Mouse (Mus musculus) forebrain, embryonic 12.5 days (tissue): ENCODE results near the gene Tenm4. TPM values are rescaled to one million over a fixed set of nuclear protein-coding genes. Genes with fewer than 3 reads are reported as not detected.

ENCODE experiments used
- ATAC-seq: fragments of 200-750 bp; cut with Nextera tagmentation; 2 replicates; pipeline ENCODE4 v1.8.0; 2017; ENCODE audit warnings: moderate TSS enrichment; ENCODE audit not compliant: low FRiP score
- H3K27ac ChIP-seq: fragments of 300-500 bp; sonication (generic); 2 replicates; pipeline ENCODE4 v1.5.1; 2016; ENCODE audit warnings: mild to moderate bottlenecking
- H3K27me3 ChIP-seq: fragments of 300-500 bp; sonication (generic); 2 replicates; pipeline ENCODE4 v1.6.1; 2016; ENCODE audit warnings: mild to moderate bottlenecking
- H3K36me3 ChIP-seq: fragments of 300-500 bp; sonication (generic); replicated peaks from 2 replicates; pipeline ENCODE4 v1.6.1; 2016; ENCODE audit warnings: mild to moderate bottlenecking
- H3K4me1 ChIP-seq: fragments of 300-500 bp; sonication (generic); 2 replicates; pipeline ENCODE4 v1.6.1; 2016
- H3K4me2 ChIP-seq: fragments of 300-500 bp; sonication (generic); 2 replicates; pipeline ENCODE4 v1.6.1; 2016; ENCODE audit warnings: mild to moderate bottlenecking, moderate library complexity
- H3K4me3 ChIP-seq: fragments of 300-500 bp; sonication (generic); replicated peaks from 2 replicates; pipeline ENCODE4 v1.5.1; 2016; ENCODE audit warnings: mild to moderate bottlenecking
- H3K9ac ChIP-seq: fragments of 300-500 bp; sonication (generic); 2 replicates; pipeline ENCODE4 v1.6.1; 2016; ENCODE audit warnings: mild to moderate bottlenecking
- H3K9me3 ChIP-seq: fragments of 300-500 bp; sonication (generic); 2 replicates; pipeline ENCODE4 v1.6.1; 2016
- WGBS: fragments of 180-500 bp; shearing (Covaris S2); methylation state at CpG from one replicate; pipeline ENCODE4 v1.1.7; 2016; 5-methylcytosine and 5-hydroxymethylcytosine counted together
- polyA plus RNA-seq: library from polyadenylated mRNA; unstranded; fragments of >200 nt; fragmentation: Nextera tagmentation; extraction: Ambion mirVana; gene quantifications from 2 replicates; pipeline ENCODE4 v1.2.1, GENCODE M21; 2016

Gene Tenm4
- polyA plus RNA-seq, 1 experiment from 2014 or later, result 62.3 TPM

DNA sequence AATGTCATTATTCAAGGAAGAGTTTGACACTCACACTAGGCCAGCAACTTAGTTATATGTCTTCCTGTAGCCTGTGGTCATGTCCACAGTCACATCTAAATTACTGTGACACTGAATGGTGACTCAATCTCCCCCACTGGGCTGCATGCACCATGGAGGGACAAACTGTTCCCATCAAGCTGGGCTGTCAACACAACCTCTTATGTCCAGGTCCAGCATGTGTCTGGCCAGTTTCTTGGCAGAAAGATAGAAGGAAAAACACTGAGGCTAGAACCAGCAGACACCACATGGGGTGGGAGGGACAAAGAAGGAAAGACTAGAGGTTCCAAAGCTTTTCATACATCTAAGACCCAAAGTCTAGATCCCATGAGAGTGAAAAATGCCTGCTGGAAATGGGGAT lies 541.8 kb downstream of the Tenm4 start:
- Histone ChIP-seq H3K27ac (no peak overlapping the region), H3K9ac (no peak overlapping the region), H3K4me2 (no peak overlapping the region), H3K36me3 (peaks cover 16% of the 10 kb centered on the region; the same call in 1 of the 2 replicates), H3K27me3 (peaks cover 30% of the 10 kb centered on the region), H3K4me1 (peaks cover 2% of the 10 kb centered on the region), H3K9me3 (no peaks in the 10 kb centered on the region), H3K4me3 (no peak overlapping the region)
- ATAC-seq, result no peak

- Histone ChIP-seq H3K4me1 (peaks cover 29% of the 10 kb centered on the region), H3K27me3 (peaks cover 46% of the 10 kb centered on the region), H3K27ac (no peak overlapping the region), H3K9me3 (no peaks in the 10 kb centered on the region), H3K4me3 (no peak overlapping the region), H3K4me2 (no peak overlapping the region), H3K9ac (no peak overlapping the region), H3K36me3 (peaks cover 16% of the 10 kb centered on the region; the same call in 1 of the 2 replicates)
- WGBS, result 87% methylated on average over 4 of the region's 4 CpGs
- no peak for ATAC-seq
Observed at GRCm38 (mm10) chr7:96716911-96717310, 545.9 kb downstream of the Tenm4 start.

DNA sequence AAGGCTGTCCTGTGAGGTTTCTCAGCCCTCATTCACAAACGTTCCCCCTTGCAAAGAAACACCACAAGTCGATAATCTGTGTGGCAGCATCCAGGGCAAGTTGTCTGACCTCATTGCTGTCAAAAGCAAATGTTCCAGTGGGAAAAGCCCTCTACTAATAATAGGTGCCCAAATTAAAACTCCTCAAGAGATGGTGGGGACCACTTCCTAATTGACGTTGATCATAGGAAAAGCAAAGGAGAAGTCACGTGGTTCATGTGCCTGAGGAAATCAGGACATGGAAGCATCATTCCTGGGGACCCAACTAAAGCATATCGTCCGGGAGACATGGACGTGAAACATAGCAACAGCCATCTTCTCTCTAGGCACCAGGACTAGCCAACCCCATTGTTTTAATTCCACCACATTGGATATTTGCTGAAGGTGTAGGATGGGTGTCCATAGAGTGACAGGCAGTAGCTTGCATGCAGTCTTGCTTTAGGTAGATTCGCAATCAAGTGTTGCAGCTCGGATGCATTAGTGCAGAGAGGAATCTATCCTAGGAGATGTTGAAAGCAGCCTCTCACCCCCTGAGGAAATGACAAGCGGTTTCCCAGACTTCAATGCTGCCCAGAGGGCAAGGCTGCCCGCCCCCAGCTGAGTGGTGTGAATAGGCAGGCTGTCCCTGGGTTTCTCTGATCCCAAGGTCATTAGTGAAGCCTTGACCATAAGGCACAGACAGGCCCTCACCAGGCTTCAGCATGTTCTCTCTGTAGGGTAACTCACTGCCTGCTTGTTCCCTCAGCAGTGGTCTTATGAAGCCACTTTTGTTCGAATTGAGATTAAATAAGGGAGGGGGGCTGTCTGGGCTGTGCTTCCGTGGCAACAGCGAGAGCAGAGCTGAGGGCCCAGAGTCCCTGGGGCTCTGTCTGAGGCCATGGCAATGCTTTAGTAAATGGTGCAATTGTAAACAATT lies 547.4 kb downstream of the Tenm4 start:
- Histone ChIP-seq H3K4me3 (no peak overlapping the region), H3K9ac (no peak overlapping the region), H3K27ac (peak overlapping the region; percentile 69), H3K9me3 (no peaks in the 10 kb centered on the region), H3K4me2 (no peak overlapping the region), H3K27me3 (peaks cover 53% of the 10 kb centered on the region), H3K4me1 (peaks cover 29% of the 10 kb centered on the region), H3K36me3 (peaks cover 16% of the 10 kb centered on the region; the same call in 1 of the 2 replicates)
- ATAC-seq, result peak; percentile 90
- WGBS, result 21% methylated on average over 14 of the region's 14 CpGs

DNA sequence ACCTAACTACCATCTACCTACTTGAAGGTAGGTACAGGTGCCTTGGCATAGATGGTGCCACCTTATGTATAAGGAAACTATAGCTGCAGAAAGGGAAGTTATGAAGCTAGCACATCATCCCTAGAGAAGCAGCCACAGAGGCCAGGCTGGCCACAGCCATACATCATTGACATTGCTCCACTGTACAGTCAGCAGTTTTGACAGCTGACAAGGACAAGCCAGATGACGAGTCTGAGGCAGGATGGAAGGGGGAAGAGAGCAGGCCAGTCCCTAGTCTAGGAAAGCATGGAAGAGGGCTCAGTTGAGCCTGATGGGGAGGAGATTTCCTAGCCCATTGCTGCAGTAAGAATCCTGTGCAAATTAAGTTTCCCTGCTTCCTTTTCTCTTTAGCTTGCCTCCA lies 548.9 kb downstream of the Tenm4 start:
- Histone ChIP-seq H3K36me3 (peaks cover 13% of the 10 kb centered on the region; the same call in 1 of the 2 replicates), H3K9me3 (no peaks in the 10 kb centered on the region), H3K4me2 (no peak overlapping the region), H3K4me1 (peaks cover 29% of the 10 kb centered on the region), H3K9ac (no peak overlapping the region), H3K4me3 (no peak overlapping the region), H3K27ac (peak overlapping the region; percentile 0; the same call in 1 of the 2 replicates), H3K27me3 (peaks cover 54% of the 10 kb centered on the region)
- WGBS, result 50% methylated on average over 1 of the region's 1 CpGs
- no peak for ATAC-seq

- no peak overlapping the region for H3K4me2 ChIP-seq
- peaks cover 29% of the 10 kb centered on the region for H3K4me1 ChIP-seq
- no peak overlapping the region for H3K4me3 ChIP-seq
- no peak for ATAC-seq
- peaks cover 49% of the 10 kb centered on the region for H3K27me3 ChIP-seq
- no peaks in the 10 kb centered on the region for H3K9me3 ChIP-seq
- WGBS, result 67% methylated on average over 5 of the region's 5 CpGs
- H3K27ac ChIP-seq, result peak overlapping the region; percentile 0; the same call in 1 of the 2 replicates
- no peak overlapping the region for H3K9ac ChIP-seq
- H3K36me3 ChIP-seq, result peaks cover 8% of the 10 kb centered on the region; the same call in 1 of the 2 replicates
Observed at GRCm38 (mm10) chr7:96720465-96720864, 549.4 kb downstream of the Tenm4 start.

DNA sequence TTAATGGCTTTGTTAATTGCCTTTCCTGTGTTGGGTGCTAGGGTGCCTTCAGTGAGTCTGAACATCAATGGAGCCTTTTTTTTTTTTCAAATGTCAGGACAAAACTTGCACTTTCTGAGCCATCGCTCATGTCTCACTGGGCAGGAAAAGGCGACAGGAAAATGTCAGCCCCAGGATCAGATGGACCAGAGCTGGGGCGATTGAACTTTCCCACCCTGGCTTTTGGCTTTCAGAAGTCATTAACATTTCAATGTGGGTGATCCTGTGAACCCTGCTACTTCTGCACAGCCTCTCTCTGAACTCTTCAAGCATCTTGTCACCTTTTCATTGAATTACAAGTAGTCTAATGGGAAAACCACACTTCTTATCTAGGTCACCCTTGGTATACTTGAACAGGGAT lies 551.8 kb downstream of the Tenm4 start:
- H3K27me3 ChIP-seq, result peaks cover 31% of the 10 kb centered on the region
- 0 out of 2 replicates have a peak, but pooled peaks cover 3% of the 10 kb centered on the region for H3K36me3 ChIP-seq
- H3K4me3 ChIP-seq, result no peak overlapping the region
- H3K4me1 ChIP-seq, result peaks cover 28% of the 10 kb centered on the region
- no peaks in the 10 kb centered on the region for H3K9me3 ChIP-seq
- H3K27ac ChIP-seq, result no peak overlapping the region
- H3K9ac ChIP-seq, result no peak overlapping the region
- WGBS, result 50% methylated on average over 3 of the region's 3 CpGs
- no peak for ATAC-seq
- no peak overlapping the region for H3K4me2 ChIP-seq

GRCm38 (mm10) chr7:96725603-96726002 lies 554.6 kb downstream of the Tenm4 start:
- no peak for ATAC-seq
- Histone ChIP-seq H3K27me3 (peaks cover 30% of the 10 kb centered on the region), H3K4me2 (no peak overlapping the region), H3K27ac (no peak overlapping the region), H3K9ac (no peak overlapping the region), H3K9me3 (no peaks in the 10 kb centered on the region), H3K36me3 (peaks cover 12% of the 10 kb centered on the region; the same call in 1 of the 2 replicates), H3K4me1 (no peaks in the 10 kb centered on the region; the same call in 1 of the 2 replicates), H3K4me3 (no peak overlapping the region)
- WGBS, result 97% methylated on average over 5 of the region's 5 CpGs

GRCm38 (mm10) chr7:96730360-96730759 lies 559.3 kb downstream of the Tenm4 start:
- Histone ChIP-seq H3K4me3 (no peak overlapping the region), H3K4me1 (no peaks in the 10 kb centered on the region), H3K27me3 (0 out of 2 replicates have a peak, but pooled peaks cover 3% of the 10 kb centered on the region), H3K36me3 (peaks cover 12% of the 10 kb centered on the region; the same call in 1 of the 2 replicates), H3K9me3 (no peaks in the 10 kb centered on the region), H3K27ac (no peak overlapping the region), H3K9ac (no peak overlapping the region), H3K4me2 (no peak overlapping the region)
- WGBS, result 90% methylated on average over 1 of the region's 1 CpGs
- no peak for ATAC-seq

DNA sequence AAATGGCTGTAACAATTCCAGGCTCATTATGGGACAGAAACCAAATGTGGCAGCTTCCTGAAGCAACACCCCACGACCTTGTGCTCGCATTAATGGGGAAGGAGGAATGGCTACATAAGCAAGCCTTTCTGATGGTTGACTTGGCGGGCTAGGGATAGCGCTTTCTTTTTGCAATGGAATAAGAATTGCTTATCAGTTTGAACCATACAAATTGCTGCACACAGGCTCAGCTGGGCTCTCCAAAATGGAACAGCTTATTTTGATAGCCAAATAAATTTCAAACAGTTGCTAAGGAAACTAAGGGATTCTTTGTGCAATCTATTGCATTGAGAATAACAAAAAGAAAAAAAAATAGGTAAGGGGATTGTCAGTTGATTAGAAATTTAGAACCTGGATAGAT lies 560.9 kb downstream of the Tenm4 start:
- no peak overlapping the region for H3K27ac ChIP-seq
- H3K4me1 ChIP-seq, result no peaks in the 10 kb centered on the region
- 84% methylated on average over 4 of the region's 4 CpGs for WGBS
- no peak overlapping the region for H3K4me3 ChIP-seq
- H3K9ac ChIP-seq, result no peak overlapping the region
- no peak overlapping the region for H3K4me2 ChIP-seq
- H3K36me3 ChIP-seq, result peaks cover 16% of the 10 kb centered on the region
- 0 out of 2 replicates have a peak, but pooled peaks cover 3% of the 10 kb centered on the region for H3K27me3 ChIP-seq
- no peaks in the 10 kb centered on the region for H3K9me3 ChIP-seq
- no peak for ATAC-seq

- 93% methylated on average over 7 of the region's 7 CpGs for WGBS
Observed at GRCm38 (mm10) chr7:96734315-96735058, 563.4 kb downstream of the Tenm4 start.

GRCm38 (mm10) chr7:96740631-96741030 lies 569.6 kb downstream of the Tenm4 start:
- H3K9me3 ChIP-seq, result no peaks in the 10 kb centered on the region
- no peak overlapping the region for H3K9ac ChIP-seq
- H3K4me3 ChIP-seq, result no peak overlapping the region
- H3K36me3 ChIP-seq, result peaks cover 15% of the 10 kb centered on the region
- 81% methylated on average over 6 of the region's 6 CpGs for WGBS
- ATAC-seq, result no peak
- H3K4me2 ChIP-seq, result no peak overlapping the region
- peaks cover 22% of the 10 kb centered on the region for H3K4me1 ChIP-seq
- no peaks in the 10 kb centered on the region for H3K27me3 ChIP-seq
- no peak overlapping the region for H3K27ac ChIP-seq

More at GRCm38 (mm10) chr7:96734315-96735058, 563.4 kb downstream of the Tenm4 start:
- Histone ChIP-seq H3K4me3 (no peak overlapping the region), H3K4me2 (no peak overlapping the region), H3K27me3 (no peaks in the 10 kb centered on the region), H3K4me1 (peaks cover 5% of the 10 kb centered on the region; the same call in 1 of the 2 replicates), H3K9me3 (no peaks in the 10 kb centered on the region), H3K36me3 (peaks cover 21% of the 10 kb centered on the region), H3K9ac (no peak overlapping the region), H3K27ac (no peak overlapping the region)
- ATAC-seq, result no peak

- WGBS, result 44% methylated on average over 7 of the region's 7 CpGs
- Histone ChIP-seq H3K4me1 (peaks cover 34% of the 10 kb centered on the region), H3K9me3 (no peaks in the 10 kb centered on the region)
Observed at GRCm38 (mm10) chr7:96742221-96742620, 571.2 kb downstream of the Tenm4 start.

More at GRCm38 (mm10) chr7:96742221-96742620, 571.2 kb downstream of the Tenm4 start:
- H3K27ac ChIP-seq, result no peak overlapping the region
- no peak for ATAC-seq
- H3K4me3 ChIP-seq, result no peak overlapping the region
- peaks cover 6% of the 10 kb centered on the region for H3K36me3 ChIP-seq
- no peak overlapping the region for H3K4me2 ChIP-seq
- H3K9ac ChIP-seq, result no peak overlapping the region
- H3K27me3 ChIP-seq, result no peaks in the 10 kb centered on the region
